ENCODE assay signal across 8 mouse cellular contexts in genomic region chr5:123326006-123326750, GRCm38 (mm10). TPM values are rescaled to one million over a fixed set of nuclear protein-coding genes. Genes with fewer than 3 reads are reported as not detected.
DNase-seq lines count a peak whose midpoint lies in the region; ATAC-seq and TF ChIP-seq lines count a peak whose summit lies in the region.

No protein-coding gene starts in this region.

- H3K4me1 ChIP-seq in midbrain, embryonic 14.5 days (ENCODE audit: control insufficient read depth, insufficient read depth, low read length): 0 out of 2 replicates have a peak, but pooled peaks cover 4% of the 10 kb centered on the region
- peaks cover 22% of the 10 kb centered on the region for H3K4me1 ChIP-seq in midbrain, embryonic 13.5 days (replicated peaks)
- H3K4me1 ChIP-seq in kidney, embryonic 15.5 days: peaks cover 35% of the 10 kb centered on the region
- H3K4me1 ChIP-seq in small intestine, adult 2 months (ENCODE audit: control insufficient read depth, insufficient read depth, insufficient read length, low read length): no peaks in the 10 kb centered on the region; the same call in 1 of the 2 replicates
- peaks cover 3% of the 10 kb centered on the region for H3K4me1 ChIP-seq in midbrain, embryonic 11.5 days (ENCODE audit: control insufficient read depth, insufficient read depth, low read length)

- H3K4me2 ChIP-seq in midbrain, embryonic 14.5 days (ENCODE audit: low read length): no peak overlapping the region
- H3K4me2 ChIP-seq in midbrain, embryonic 13.5 days (replicated peaks): no peak overlapping the region
- H3K4me2 ChIP-seq in kidney, embryonic 15.5 days: no peak overlapping the region
- H3K4me2 ChIP-seq in midbrain, embryonic 11.5 days: no peak overlapping the region

- no peak for TF ChIP-seq POLR2A in small intestine, adult 2 months (IDR thresholded peaks at IDR 0.05; ENCODE audit: low read depth, low read length)

- H3K27ac ChIP-seq in midbrain, embryonic 14.5 days (replicated peaks; ENCODE audit: low read depth, low read length): no peak overlapping the region
- no peak overlapping the region for H3K27ac ChIP-seq in midbrain, embryonic 13.5 days
- H3K27ac ChIP-seq in gastrocnemius, adult 2 months: peak overlapping the region; percentile 72
- H3K27ac ChIP-seq in kidney, embryonic 15.5 days: peak overlapping the region; percentile 28
- H3K27ac ChIP-seq in small intestine, adult 2 months (ENCODE audit: insufficient read depth, low read depth, low read length): peak overlapping the region; percentile 21; the same call in 1 of the 2 replicates
- H3K27ac ChIP-seq in midbrain, embryonic 11.5 days (ENCODE audit: low read depth, low read length): no peak overlapping the region

- TF ChIP-seq CTCF in gastrocnemius, adult 2 months (IDR thresholded peaks at IDR 0.05): no peak
- no peak for TF ChIP-seq CTCF in small intestine, adult 2 months (IDR thresholded peaks at IDR 0.05; ENCODE audit: extremely low read depth, insufficient read length, insufficient replicate concordance, low read depth, low read length)

- peak; percentile 61 for DNase-seq in midbrain, embryonic 14.5 days
- peak; percentile 49 for DNase-seq in gastrocnemius, adult 2 months
- no peak for DNase-seq in neural tube, embryonic 10.5 days (ENCODE audit: extremely low spot score, low spot score)
- no peak for DNase-seq in midbrain, embryonic 11.5 days (ENCODE audit: low spot score, missing footprints)
- no peak for DNase-seq in urinary bladder, adult 18-20 months (ENCODE audit: low spot score in 2 of 2)

- H3K9ac ChIP-seq in midbrain, embryonic 14.5 days (replicated peaks; ENCODE audit: low read length): no peak overlapping the region
- H3K9ac ChIP-seq in midbrain, embryonic 13.5 days (replicated peaks): no peak overlapping the region
- H3K9ac ChIP-seq in kidney, embryonic 15.5 days: no peak overlapping the region
- no peak overlapping the region for H3K9ac ChIP-seq in midbrain, embryonic 11.5 days (ENCODE audit: low read length)

- no peak for ATAC-seq in midbrain, embryonic 14.5 days (ENCODE audit: low FRiP score, low TSS enrichment)
- no peak for ATAC-seq in midbrain, embryonic 13.5 days
- ATAC-seq in kidney, embryonic 15.5 days (replicated peaks; ENCODE audit: low FRiP score): no peak
- no peak for ATAC-seq in midbrain, embryonic 11.5 days (ENCODE audit: low FRiP score)

- H3K9me3 ChIP-seq in midbrain, embryonic 14.5 days (ENCODE audit: control insufficient read depth, low read length): no peaks in the 10 kb centered on the region
- H3K9me3 ChIP-seq in midbrain, embryonic 13.5 days: no peaks in the 10 kb centered on the region
- H3K9me3 ChIP-seq in kidney, embryonic 15.5 days (replicated peaks): no peaks in the 10 kb centered on the region
- no peaks in the 10 kb centered on the region for H3K9me3 ChIP-seq in midbrain, embryonic 11.5 days (ENCODE audit: control insufficient read depth, low read length)

- H3K4me3 ChIP-seq in midbrain, embryonic 14.5 days (replicated peaks; ENCODE audit: low read depth, low read length): no peak overlapping the region
- no peak overlapping the region for H3K4me3 ChIP-seq in midbrain, embryonic 13.5 days (replicated peaks)
- H3K4me3 ChIP-seq in gastrocnemius, adult 2 months: peak overlapping the region; percentile 13; the same call in 1 of the 2 replicates
- no peak overlapping the region for H3K4me3 ChIP-seq in kidney, embryonic 15.5 days (replicated peaks)
- H3K4me3 ChIP-seq in small intestine, adult 2 months (ENCODE audit: low read depth, low read length): no peak overlapping the region
- no peak overlapping the region for H3K4me3 ChIP-seq in midbrain, embryonic 11.5 days (ENCODE audit: low read depth, low read length)

- H3K27me3 ChIP-seq in midbrain, embryonic 14.5 days (ENCODE audit: control insufficient read depth, insufficient read depth, low read length): no peaks in the 10 kb centered on the region
- H3K27me3 ChIP-seq in midbrain, embryonic 13.5 days: no peaks in the 10 kb centered on the region
- H3K27me3 ChIP-seq in kidney, embryonic 15.5 days: no peaks in the 10 kb centered on the region
- no peaks in the 10 kb centered on the region for H3K27me3 ChIP-seq in small intestine, adult 2 months (ENCODE audit: control insufficient read depth, insufficient read depth, low read length)
- H3K27me3 ChIP-seq in midbrain, embryonic 11.5 days (ENCODE audit: control insufficient read depth, insufficient read depth, low read length): no peaks in the 10 kb centered on the region

- 52% methylated on average over 15 of the region's 15 CpGs for WGBS in midbrain, embryonic 14.5 days
- WGBS in midbrain, embryonic 13.5 days: 56% methylated on average over 15 of the region's 15 CpGs
- WGBS in kidney, embryonic 15.5 days: 65% methylated on average over 15 of the region's 15 CpGs
- WGBS in small intestine, adult 2 months: 67% methylated on average over 15 of the region's 15 CpGs
- 69% methylated on average over 15 of the region's 15 CpGs for WGBS in midbrain, embryonic 11.5 days

- H3K36me3 ChIP-seq in midbrain, embryonic 14.5 days (ENCODE audit: control insufficient read depth, insufficient read depth, low read length): no peaks in the 10 kb centered on the region
- no peaks in the 10 kb centered on the region for H3K36me3 ChIP-seq in midbrain, embryonic 13.5 days
- no peaks in the 10 kb centered on the region for H3K36me3 ChIP-seq in kidney, embryonic 15.5 days
- H3K36me3 ChIP-seq in small intestine, adult 2 months (ENCODE audit: control insufficient read depth, insufficient read depth, low read length): no peaks in the 10 kb centered on the region
- no peaks in the 10 kb centered on the region for H3K36me3 ChIP-seq in midbrain, embryonic 11.5 days (ENCODE audit: control insufficient read depth, insufficient read depth, low read length)

- intact Hi-C loops in gastrocnemius, adult 2 months (cut with DNase I): no loop called here

RNA-seq across cellular contexts. Expression of gene Bcl7a, which starts 17.5 kb away (rescaled TPM):
- 42.4 and 44.0 TPM in 2 replicates for polyA plus RNA-seq in midbrain, embryonic 14.5 days (2014; fragmentation: Nextera tagmentation; extraction: Ambion mirVana)
- polyA plus RNA-seq in midbrain, embryonic 13.5 days (2015; fragmentation: Nextera tagmentation; extraction: Ambion mirVana): 47.8 and 53.0 TPM in 2 replicates
- total RNA-seq in gastrocnemius, adult 2 months (2021): 10 to 100 TPM in 1 of 2 experiments, 1 to 10 TPM in 1; 4.9 to 10.7 TPM
- 41.7 and 42.5 TPM in 2 replicates for polyA plus RNA-seq in kidney, embryonic 15.5 days (2015; fragmentation: Nextera tagmentation; extraction: Ambion mirVana)
- polyA plus RNA-seq in small intestine, adult 2 months (2012; rRNA removed): 2.1 and 2.8 TPM in 2 replicates
- 45.3 and 48.4 TPM in 2 replicates for polyA plus RNA-seq in midbrain, embryonic 11.5 days (2014; fragmentation: Nextera tagmentation; extraction: Ambion mirVana)

Comparison
In these comparisons a context has a peak if more than half of its experiments do, and no peak if none do; other contexts are left out.
1. DNase-seq: peak in midbrain, embryonic 14.5 days (single experiment) and gastrocnemius, adult 2 months (single experiment); none in neural tube, embryonic 10.5 days (single experiment), midbrain, embryonic 11.5 days (single experiment) and urinary bladder, adult 18-20 months (0 of 2).
2. H3K27ac ChIP-seq: peak in gastrocnemius, adult 2 months (single experiment), kidney, embryonic 15.5 days (single experiment) and small intestine, adult 2 months (single experiment); none in midbrain, embryonic 14.5 days (single experiment), midbrain, embryonic 13.5 days (single experiment) and midbrain, embryonic 11.5 days (single experiment).
3. RNA of gene Bcl7a, which starts 17.5 kb away (polyA plus RNA-seq): 47.8 to 53.0 TPM in midbrain, embryonic 13.5 days, 45.3 to 48.4 TPM in midbrain, embryonic 11.5 days, 42.4 to 44.0 TPM in midbrain, embryonic 14.5 days and 41.7 to 42.5 TPM in kidney, embryonic 15.5 days; 2.1 to 2.8 TPM in small intestine, adult 2 months; every median in the first group is over 10 times any median in the second.